Mouse (Mus musculus) ovary, adult 18-20 months (tissue): ENCODE measurements around the gene 4933407L21Rik.
"Not testable (repeated sequence)": the region's sequence is repeated elsewhere in the genome, so short reads cannot be mapped to it uniquely, and the experiment has no call there.

ENCODE experiments used
- DNase-seq: peaks from one replicate; pipeline ENCODE4 v3.0.0; 2022; ENCODE audit warnings: low spot score, mixed read lengths

4933407L21Rik gene

GRCm38 (mm10) chr1:85959889-85960276 is 31.6 kb downstream of the 4933407L21Rik start:
- no peak for DNase-seq

- DNase-seq, result no peak
Measured at GRCm38 (mm10) chr1:85960873-85961272, 32.6 kb downstream of the 4933407L21Rik start, which contains the start of gene Gpr55. Gene Gpr55 (minus strand): TSS chr1:85961007.

GRCm38 (mm10) chr1:85962081-85962480 is 33.8 kb downstream of the 4933407L21Rik start:
- no peak for DNase-seq

GRCm38 (mm10) chr1:85965856-85966255 is 37.6 kb downstream of the 4933407L21Rik start:
- no peak for DNase-seq

GRCm38 (mm10) chr1:85969081-85969480 is 40.8 kb downstream of the 4933407L21Rik start:
- DNase-seq, result no peak

GRCm38 (mm10) chr1:85969519-85969918 is 41.2 kb downstream of the 4933407L21Rik start:
- no peak for DNase-seq

- DNase-seq, result no peak
Measured at GRCm38 (mm10) chr1:85971070-85971469, 42.8 kb downstream of the 4933407L21Rik start.

GRCm38 (mm10) chr1:85972341-85972740 is 44.1 kb downstream of the 4933407L21Rik start:
- no peak for DNase-seq

- DNase-seq, result no peak
Measured at GRCm38 (mm10) chr1:85973468-85973877, 45.2 kb downstream of the 4933407L21Rik start.

GRCm38 (mm10) chr1:85977709-85978108 is 49.4 kb downstream of the 4933407L21Rik start:
- no peak for DNase-seq

GRCm38 (mm10) chr1:85981738-85982357 is 53.6 kb downstream of the 4933407L21Rik start:
- peak; percentile 54 for DNase-seq

GRCm38 (mm10) chr1:85985784-85986183 is 57.5 kb downstream of the 4933407L21Rik start:
- DNase-seq, result no peak

- no peak for DNase-seq
Measured at GRCm38 (mm10) chr1:85988351-85988750, 60.1 kb downstream of the 4933407L21Rik start.

GRCm38 (mm10) chr1:85988882-85989281 is 60.6 kb downstream of the 4933407L21Rik start:
- not testable (repeated sequence) for DNase-seq
